Mouse (Mus musculus) monocyte, adult 5-6 weeks (primary cell): ENCODE data around the gene Syf2. TPM values are rescaled to one million over a fixed set of nuclear protein-coding genes. Genes with fewer than 3 reads are reported as not detected.

ENCODE experiments used
- ATAC-seq: fragments of 153-309, 156-312 bp; replicated peaks from 2 replicates; pipeline ENCODE4 v1.8.0; 2017; ENCODE audit warnings: mild to moderate bottlenecking; ENCODE audit not compliant: low TSS enrichment, insufficient number of reproducible peaks, severe bottlenecking, poor library complexity, low FRiP score
- total RNA-seq: library from RNA; stranded (forward); fragments of 200-1000, 200-491, 200-594 nt; gene quantifications from 3 replicates; pipeline ENCODE4 v1.2.3, GENCODE M21; 2017

Syf2 gene
- total RNA-seq, 1 experiment from 2014 or later, result 822 TPM

- peak; percentile 62 for ATAC-seq
These were observed 25.6 kb downstream of the Syf2 start for GRCm38 (mm10) chr4:134956328-134956727.

GRCm38 (mm10) chr4:134963021-134963776 lies 32.5 kb downstream of the Syf2 start:
- ATAC-seq, result peak; percentile 69

- ATAC-seq, result peak; percentile 80
These were observed 37.3 kb downstream of the Syf2 start for GRCm38 (mm10) chr4:134967887-134968604.

DNA sequence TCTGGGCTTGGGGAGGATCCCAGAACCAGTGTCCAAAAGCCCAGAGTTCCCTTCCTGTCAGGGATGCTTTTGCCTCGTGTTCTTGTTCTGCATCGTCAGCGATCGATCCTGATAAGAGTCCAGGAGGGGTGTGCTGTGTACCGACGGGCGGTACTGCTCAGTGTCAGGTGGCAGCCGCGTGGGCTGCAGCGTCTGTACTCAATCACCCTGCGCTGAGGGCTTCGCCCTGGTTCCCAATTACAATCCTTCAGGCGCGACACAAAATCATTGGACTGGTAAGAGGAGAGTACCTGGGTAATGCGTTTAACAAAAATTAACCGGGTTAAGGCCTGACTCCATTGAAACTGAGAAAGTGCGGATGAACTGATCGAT lies 37.9 kb downstream of the Syf2 start:
- ATAC-seq, result no peak

DNA sequence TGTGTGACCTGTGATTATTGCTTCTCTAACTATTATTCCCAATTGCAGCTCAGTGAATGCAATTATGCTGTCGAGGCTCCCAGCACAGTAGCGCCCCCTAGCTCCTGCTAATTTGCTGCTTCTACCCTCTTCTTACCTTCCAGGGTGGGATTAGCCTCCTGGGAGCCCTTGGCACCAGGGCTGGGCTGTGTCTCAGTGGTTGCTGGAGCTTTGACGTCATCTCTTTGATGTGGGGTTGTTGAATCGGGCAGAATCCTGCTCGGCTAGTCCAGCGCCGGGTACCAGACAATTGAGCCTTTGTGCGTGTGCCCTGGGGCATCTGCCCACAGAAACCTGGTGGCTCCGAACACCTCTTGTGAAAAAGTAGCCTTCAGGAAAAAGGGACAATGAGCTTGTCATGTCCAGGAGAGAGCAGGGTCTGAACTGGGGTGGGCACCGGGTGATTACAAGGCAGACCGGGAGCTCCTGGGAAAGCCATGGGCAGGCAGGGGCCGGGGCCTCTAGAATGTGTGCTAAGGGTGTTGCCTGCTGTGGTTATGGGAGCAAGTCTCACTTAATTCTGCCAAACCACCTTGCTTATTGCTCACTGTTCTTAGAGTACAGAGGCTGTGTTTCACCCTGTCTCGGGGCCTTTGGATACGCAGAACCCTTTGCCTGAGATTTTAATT lies 44.7 kb downstream of the Syf2 start:
- no peak for ATAC-seq

- no peak for ATAC-seq
These were observed 45.2 kb downstream of the Syf2 start for GRCm38 (mm10) chr4:134975929-134976308.

GRCm38 (mm10) chr4:134978930-134979329 lies 48.2 kb downstream of the Syf2 start:
- no peak for ATAC-seq

- no peak for ATAC-seq
These were observed 51.3 kb downstream of the Syf2 start for GRCm38 (mm10) chr4:134981959-134982431.

- no peak for ATAC-seq
These were observed 52.4 kb downstream of the Syf2 start for GRCm38 (mm10) chr4:134983136-134983535.

- ATAC-seq, result no peak
These were observed 53.9 kb downstream of the Syf2 start for GRCm38 (mm10) chr4:134984555-134984954.

DNA sequence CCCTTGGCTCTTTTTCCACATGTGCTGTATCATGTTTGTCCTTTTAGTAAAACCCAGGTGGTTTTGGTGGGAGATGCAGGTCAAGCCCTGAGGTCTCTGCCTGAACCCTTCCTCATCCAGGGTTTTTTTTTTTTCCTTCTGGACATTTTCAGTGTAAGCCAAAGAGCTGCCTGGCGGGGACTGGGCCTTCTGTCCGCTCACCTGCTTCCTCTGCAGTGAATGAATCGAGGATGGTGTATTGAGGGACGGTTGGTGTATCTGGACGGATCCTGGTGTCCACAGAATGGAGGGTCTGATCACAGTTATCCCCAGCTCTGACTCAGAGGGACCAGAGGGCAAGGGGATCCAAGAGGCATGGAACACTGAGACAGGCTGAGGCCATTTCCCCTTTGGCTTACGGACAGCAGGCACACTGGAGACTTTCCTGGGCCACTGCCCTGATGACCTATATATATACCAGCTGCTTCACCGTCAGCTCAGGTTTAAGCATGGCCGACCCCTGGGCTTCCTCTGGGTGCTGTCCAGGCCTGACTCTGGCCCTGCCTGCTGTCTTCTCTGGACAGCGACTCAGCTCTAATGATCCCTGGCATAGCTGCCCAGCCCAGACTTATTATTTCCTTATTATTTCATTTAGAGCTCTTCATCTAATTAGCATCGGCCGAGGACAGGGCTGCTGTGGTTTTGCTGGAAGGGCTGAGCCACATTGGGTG lies 55.1 kb downstream of the Syf2 start:
- ATAC-seq, result no peak

- no peak for ATAC-seq
These were observed 55.6 kb downstream of the Syf2 start for GRCm38 (mm10) chr4:134986336-134986635.

- ATAC-seq, result no peak
These were observed 56.3 kb downstream of the Syf2 start for GRCm38 (mm10) chr4:134986963-134987362.

Other genes starting within 250 kb of the Syf2 start
- 12.8 to 13.9 TPM (median 13.3 TPM) in 3 replicates for gene Man1c1, start 226.6 kb upstream of the Syf2 start, total RNA-seq
- gene Ldlrap1, start 162.9 kb upstream of the Syf2 start, total RNA-seq, result 32.2 to 42.1 TPM (median 33.3 TPM) in 3 replicates
- gene Maco1, start 77.6 kb upstream of the Syf2 start, total RNA-seq, result 36.1 to 41.4 TPM (median 38.3 TPM) in 3 replicates
- not detected in 3 replicates for gene Rhd, start 66.4 kb upstream of the Syf2 start, total RNA-seq
- 424 to 614 TPM (median 508 TPM) in 3 replicates for gene Tmem50a, start 15.9 kb upstream of the Syf2 start, total RNA-seq
- gene Rsrp1, start 7.3 kb upstream of the Syf2 start, total RNA-seq, result 359 to 640 TPM (median 511 TPM) in 3 replicates
- 9.8 to 41.3 TPM (median 12.1 TPM) in 3 replicates for gene Runx3, start 189.8 kb downstream of the Syf2 start, total RNA-seq